Mouse (Mus musculus) myocyte (in vitro differentiated cells): Measurements from ENCODE around the gene Fabp1.

Source experiments
- CEBPB ChIP-seq: IDR thresholded peaks from 2 replicates; pipeline ENCODE4 v1.6.1; 2011; ENCODE audit warnings: mild to moderate bottlenecking, moderate library complexity; ENCODE audit not compliant: poor library complexity, insufficient read depth, severe bottlenecking
- E2F4 ChIP-seq: IDR thresholded peaks from one replicate; pipeline ENCODE4 v1.6.1; 2011; ENCODE audit warnings: mild to moderate bottlenecking, control low read depth, moderate library complexity; ENCODE audit not compliant: insufficient read depth
- MYOD1 ChIP-seq, 3 experiments: IDR thresholded peaks; one replicate each; pipeline ENCODE4 v1.6.1; 2011; ENCODE audit warnings: control low read depth in 2 of 3, low read depth in 2 of 3, mild to moderate bottlenecking in 2 of 3, moderate library complexity in 1 of 3; ENCODE audit not compliant: insufficient read length in 2 of 3, control insufficient read depth in 1 of 3
- POLR2A ChIP-seq: IDR thresholded peaks from one replicate; pipeline ENCODE4 v1.6.1; 2011; ENCODE audit warnings: low read depth, mild to moderate bottlenecking, control low read depth, moderate library complexity; ENCODE audit not compliant: insufficient read length
- POLR2AphosphoS2 ChIP-seq: IDR thresholded peaks from one replicate; pipeline ENCODE4 v1.6.1; 2011; ENCODE audit warnings: low read depth, control low read depth; ENCODE audit not compliant: insufficient read length
- SRF ChIP-seq: IDR thresholded peaks from one replicate; pipeline ENCODE4 v1.6.1; 2011; ENCODE audit warnings: low read depth; ENCODE audit not compliant: control insufficient read depth, insufficient read length
- TCF12 ChIP-seq: IDR thresholded peaks from one replicate; pipeline ENCODE4 v1.6.1; 2011; ENCODE audit warnings: mild to moderate bottlenecking, control low read depth; ENCODE audit not compliant: poor library complexity, insufficient read depth, severe bottlenecking
- TCF3 ChIP-seq: IDR thresholded peaks from one replicate; pipeline ENCODE4 v1.6.1; 2011; ENCODE audit warnings: low read depth, control low read depth; ENCODE audit not compliant: insufficient read length
- USF1 ChIP-seq: IDR thresholded peaks from one replicate; pipeline ENCODE4 v1.6.1; 2011; ENCODE audit warnings: low read depth, mild to moderate bottlenecking, control low read depth, moderate library complexity

DNA sequence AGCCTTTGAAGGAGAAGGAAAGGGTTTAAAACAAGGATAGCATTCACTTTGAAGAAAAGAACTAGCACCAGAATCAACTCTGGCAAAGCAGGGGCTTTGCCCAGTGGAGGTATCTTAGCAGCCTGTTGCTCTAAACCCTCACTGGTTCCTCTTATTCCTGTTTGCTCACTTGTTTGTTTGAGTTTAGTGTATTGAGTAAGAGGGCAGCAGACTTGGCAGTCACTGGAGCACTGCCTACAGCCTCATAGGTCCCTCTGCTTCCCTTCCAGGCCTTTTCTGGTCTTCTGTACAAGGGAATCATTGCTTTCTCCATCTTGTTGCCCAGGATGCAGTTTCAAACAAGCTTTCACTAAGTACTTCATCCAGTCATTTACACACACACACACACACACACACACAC lies 3.5 kb upstream of the Fabp1 start:
- TF ChIP-seq POLR2A (no peak), E2F4 (no peak), USF1 (no peak), TCF12 (no peak), MYOD1 (IDR thresholded peaks at IDR 0.05; ENCODE audit: control insufficient read depth in 1 of 3, insufficient read length in 2 of 3, low read depth in 2 of 3) (no peak), TCF3 (no peak), POLR2AphosphoS2 (no peak), SRF (no peak), CEBPB (no peak)
